Mouse (Mus musculus) MEL (cell line): Measurements from ENCODE around the gene Ccdc57. TPM values are rescaled to one million over a fixed set of nuclear protein-coding genes. Genes with fewer than 3 reads are reported as not detected.

Experiments
- DNase-seq: peaks from one replicate; pipeline ENCODE4 v3.0.0; 2011; ENCODE audit warnings: low read depth, low spot score
- H3K27ac ChIP-seq: 2 replicates; pipeline ENCODE4 v1.5.1; 2012; ENCODE audit warnings: low read depth, mild to moderate bottlenecking, control low read depth, low read length, moderate library complexity; ENCODE audit not compliant: control insufficient read depth
- H3K27me3 ChIP-seq, 2 experiments: fragments of 150-350 bp in 1 of 2; sonication (generic) in 1 of 2; 2 replicates each; pipeline ENCODE4 v1.6.1; 2012; ENCODE audit warnings: low read length in 2 of 2, mild to moderate bottlenecking in 2 of 2, improper control_type of control experiment in 1 of 2, moderate library complexity in 1 of 2; ENCODE audit not compliant: insufficient read depth in 2 of 2, control insufficient read depth in 1 of 2
- H3K36me3 ChIP-seq, 2 experiments: 2 replicates each; pipeline ENCODE4 v1.6.1; 2012 to 2014; ENCODE audit warnings: low read length in 2 of 2, improper control_type of control experiment in 1 of 2, inconsistent platforms in 1 of 2, mild to moderate bottlenecking in 1 of 2; ENCODE audit not compliant: insufficient read depth in 2 of 2, control insufficient read depth in 1 of 2
- H3K4me1 ChIP-seq, 2 experiments: fragments of 150-350 bp in 1 of 2; sonication (generic) in 1 of 2; 2 replicates each; pipeline ENCODE4 v1.6.1; 2012; ENCODE audit warnings: low read length in 2 of 2, improper control_type of control experiment in 1 of 2, mild to moderate bottlenecking in 1 of 2; ENCODE audit not compliant: insufficient read depth in 2 of 2, control insufficient read depth in 1 of 2
- H3K4me3 ChIP-seq, 2 experiments: fragments of 150-350 bp in 1 of 2; sonication (generic) in 1 of 2; 2 replicates each; pipeline ENCODE4 v1.5.1; 2012; ENCODE audit warnings: low read depth in 2 of 2, low read length in 2 of 2, mild to moderate bottlenecking in 2 of 2, moderate library complexity in 2 of 2, control low read depth in 1 of 2, improper control_type of control experiment in 1 of 2; ENCODE audit not compliant: control insufficient read depth in 1 of 2, insufficient read depth in 1 of 2
- H3K79me2 ChIP-seq: 2 replicates; pipeline ENCODE4 v1.6.1; 2012; ENCODE audit warnings: mild to moderate bottlenecking, low read length, moderate library complexity; ENCODE audit not compliant: control insufficient read depth, poor library complexity, insufficient read depth
- H3K9ac ChIP-seq: 2 replicates; pipeline ENCODE4 v1.6.1; 2012; ENCODE audit warnings: low read depth, mild to moderate bottlenecking, control low read depth, low read length, moderate library complexity; ENCODE audit not compliant: control insufficient read depth, poor library complexity, severe bottlenecking
- H3K9me3 ChIP-seq: fragments of 150-350 bp; sonication (generic); replicated peaks from 2 replicates; pipeline ENCODE4 v1.6.1; 2012; ENCODE audit warnings: mild to moderate bottlenecking, low read length, improper control_type of control experiment, moderate library complexity; ENCODE audit not compliant: insufficient read depth
- BHLHE40 ChIP-seq: IDR thresholded peaks from 2 replicates; pipeline ENCODE4 v1.6.1; 2012; ENCODE audit warnings: low read depth, mild to moderate bottlenecking, inconsistent platforms, low read length, improper control_type of control experiment, borderline replicate concordance
- CHD1 ChIP-seq: IDR thresholded peaks from 2 replicates; pipeline ENCODE4 v1.6.1; 2012; ENCODE audit warnings: low read depth, mild to moderate bottlenecking, inconsistent platforms, low read length, improper control_type of control experiment
- CHD2 ChIP-seq: IDR thresholded peaks from 2 replicates; pipeline ENCODE4 v1.6.1; 2011; ENCODE audit warnings: low read length, improper control_type of control experiment
- CTCF ChIP-seq, 3 experiments: IDR thresholded peaks in 2 of 3; conservative IDR thresholded peaks in 1 of 3; 2 replicates each; pipeline ENCODE4 v1.5.1; 2011 to 2012; ENCODE audit warnings: low read length in 3 of 3, low read depth in 2 of 3, mild to moderate bottlenecking in 2 of 3, improper control_type of control experiment in 1 of 3, inconsistent platforms in 1 of 3, mixed read lengths in 1 of 3, moderate library complexity in 1 of 3; ENCODE audit not compliant: control insufficient read depth in 1 of 3, insufficient read depth in 1 of 3, poor library complexity in 1 of 3, severe bottlenecking in 1 of 3
- E2F4 ChIP-seq: IDR thresholded peaks from 2 replicates; pipeline ENCODE4 v1.6.1; 2011; ENCODE audit warnings: low read depth, low read length, improper control_type of control experiment, borderline replicate concordance
- ELF1 ChIP-seq: IDR thresholded peaks from 2 replicates; pipeline ENCODE4 v1.6.1; 2014; ENCODE audit warnings: low read depth, mild to moderate bottlenecking, inconsistent platforms, low read length, improper control_type of control experiment, moderate library complexity
- ETS1 ChIP-seq: IDR thresholded peaks from 2 replicates; pipeline ENCODE4 v1.6.1; 2012; ENCODE audit warnings: low read depth, mild to moderate bottlenecking, inconsistent platforms, low read length, improper control_type of control experiment, moderate library complexity
- GABPA ChIP-seq: IDR thresholded peaks from 2 replicates; pipeline ENCODE4 v1.6.1; 2012; ENCODE audit warnings: low read depth, mild to moderate bottlenecking, inconsistent platforms, low read length, improper control_type of control experiment, moderate library complexity
- JUND ChIP-seq: IDR thresholded peaks from 2 replicates; pipeline ENCODE4 v1.6.1; 2011; ENCODE audit warnings: low read depth, mild to moderate bottlenecking, improper control_type of control experiment, low read length
- MAX ChIP-seq: IDR thresholded peaks from 2 replicates; pipeline ENCODE4 v1.6.1; 2011; ENCODE audit warnings: low read length, improper control_type of control experiment
- MEF2A ChIP-seq: IDR thresholded peaks from 2 replicates; pipeline ENCODE4 v1.6.1; 2014; ENCODE audit warnings: low read depth, mild to moderate bottlenecking, inconsistent platforms, low read length, improper control_type of control experiment; ENCODE audit not compliant: poor library complexity, insufficient replicate concordance, severe bottlenecking; ENCODE audit errors: extremely low read depth
- MXI1 ChIP-seq: IDR thresholded peaks from 2 replicates; pipeline ENCODE4 v1.6.1; 2011; ENCODE audit warnings: mild to moderate bottlenecking, low read depth, low read length, improper control_type of control experiment
- MYC ChIP-seq: IDR thresholded peaks from 2 replicates; pipeline ENCODE4 v1.6.1; 2011; ENCODE audit warnings: low read depth, mild to moderate bottlenecking, low read length, improper control_type of control experiment, moderate library complexity
- NELFE ChIP-seq: IDR thresholded peaks from 2 replicates; pipeline ENCODE4 v1.6.1; 2011; ENCODE audit warnings: low read depth, low read length, improper control_type of control experiment
- POLR2AphosphoS5 ChIP-seq: IDR thresholded peaks from 2 replicates; pipeline ENCODE4 v1.6.1; 2012; ENCODE audit warnings: low read depth, borderline replicate concordance, mild to moderate bottlenecking, inconsistent platforms, low read length, moderate library complexity, mixed read lengths
- RAD21 ChIP-seq: IDR thresholded peaks from 2 replicates; pipeline ENCODE4 v1.6.1; 2011; ENCODE audit warnings: mild to moderate bottlenecking, low read depth, low read length, improper control_type of control experiment
- SIN3A ChIP-seq: IDR thresholded peaks from 2 replicates; pipeline ENCODE4 v1.6.1; 2012; ENCODE audit warnings: low read length, improper control_type of control experiment, inconsistent platforms
- SMC3 ChIP-seq: IDR thresholded peaks from 2 replicates; pipeline ENCODE4 v1.6.1; 2011; ENCODE audit warnings: low read depth, low read length, improper control_type of control experiment
- TAL1 ChIP-seq: IDR thresholded peaks from 2 replicates; pipeline ENCODE4 v1.6.1; 2012; ENCODE audit warnings: mild to moderate bottlenecking, inconsistent platforms, low read length, moderate library complexity, mixed read lengths
- TCF12 ChIP-seq: IDR thresholded peaks from 2 replicates; pipeline ENCODE4 v1.6.1; 2014; ENCODE audit warnings: low read depth, mild to moderate bottlenecking, inconsistent platforms, low read length, improper control_type of control experiment, moderate library complexity
- UBTF ChIP-seq: IDR thresholded peaks from 2 replicates; pipeline ENCODE4 v1.6.1; 2012; ENCODE audit warnings: low read depth, mild to moderate bottlenecking, inconsistent platforms, low read length, improper control_type of control experiment, moderate library complexity, borderline replicate concordance; ENCODE audit not compliant: insufficient read depth
- ZMIZ1 ChIP-seq: IDR thresholded peaks from 2 replicates; pipeline ENCODE4 v1.6.1; 2012; ENCODE audit warnings: low read depth, mild to moderate bottlenecking, inconsistent platforms, low read length, improper control_type of control experiment, moderate library complexity
- ZNF384 ChIP-seq: IDR thresholded peaks from 2 replicates; pipeline ENCODE4 v1.6.1; 2012; ENCODE audit warnings: low read depth, mild to moderate bottlenecking, inconsistent platforms, low read length, improper control_type of control experiment
- polyA plus RNA-seq, 2 experiments: library from polyadenylated mRNA; stranded (reverse) in 1 of 2; unstranded in 1 of 2; fragments of >175 nt in 1 of 2; fragments of >200 nt in 1 of 2; gene quantifications; 2 replicates each; pipeline versions ENCODE4 v1.2.1 to v1.2.4; 2012; ENCODE audit warnings: low replicate concordance in 2 of 2, low read depth in 1 of 2; ENCODE audit not compliant: insufficient read length in 2 of 2, insufficient read depth in 1 of 2, missing spikeins in 1 of 2
- total RNA-seq: library from RNA; depleted of rRNA; stranded (reverse); fragments of 300-350 nt; gene quantifications from 2 replicates; pipeline ENCODE4 v1.2.3, GENCODE M21; 2012

Gene Ccdc57
- total and polyA plus RNA-seq, 3 experiments: 5.3 to 7.4 TPM; not detected in 1

- DNase-seq: no peak
- H3K27ac ChIP-seq: no peak overlapping the region
- no peak for TF ChIP-seq GABPA
- no peak for TF ChIP-seq BHLHE40
- no peak for TF ChIP-seq ETS1
- no peak for TF ChIP-seq TCF12
- TF ChIP-seq ZNF384: no peak
- TF ChIP-seq MXI1: no peak
- TF ChIP-seq CHD2: no peak
- TF ChIP-seq TAL1: no peak
- no peak for TF ChIP-seq SIN3A
- no peak for TF ChIP-seq NELFE
- TF ChIP-seq ELF1: no peak
- TF ChIP-seq JUND: no peak
- no peak for TF ChIP-seq E2F4
- no peak for TF ChIP-seq ZMIZ1
- no peak for TF ChIP-seq SMC3
- no peak for TF ChIP-seq MYC
- TF ChIP-seq CTCF (IDR thresholded peaks at IDR 0.05 in 2 of 3, conservative IDR thresholded peaks at IDR 0.05 in 1 of 3; ENCODE audit: control insufficient read depth in 1 of 3, insufficient read depth in 1 of 3, low read depth in 2 of 3, low read length in 3 of 3, poor library complexity in 1 of 3, severe bottlenecking in 1 of 3): no peak
- no peak for TF ChIP-seq UBTF
- no peak for TF ChIP-seq CHD1
- TF ChIP-seq POLR2AphosphoS5: no peak
- TF ChIP-seq, all 39 proteins: peak for 0
- Histone ChIP-seq H3K4me3 (no peak overlapping the region), H3K9ac (no peak overlapping the region), H3K36me3 (peaks cover 0 to 2% of the 10 kb centered on the region in 2 experiments; a peak in 1 of 4 replicates), H3K27me3 (no peaks in the 10 kb centered on the region), H3K79me2 (no peaks in the 10 kb centered on the region), H3K9me3 (no peaks in the 10 kb centered on the region), H3K4me1 (peaks cover 0 to 7% of the 10 kb centered on the region in 2 experiments; a peak in 1 of 4 replicates)
These were observed 102.7 kb downstream of the Ccdc57 start for GRCm38 (mm10) chr11:120829757-120830532.

- Histone ChIP-seq H3K4me3 (no peak overlapping the region), H3K4me1 (0 out of 4 replicates have a peak, but pooled peaks cover 0 to 7% of the 10 kb centered on the region in 2 experiments), H3K9me3 (no peaks in the 10 kb centered on the region), H3K9ac (no peak overlapping the region), H3K79me2 (peaks cover 7% of the 10 kb centered on the region), H3K27ac (no peak overlapping the region), H3K27me3 (no peaks in the 10 kb centered on the region), H3K36me3 (peaks cover 0 to 2% of the 10 kb centered on the region in 2 experiments; a peak in 1 of 4 replicates)
- no peak for DNase-seq
- no peak for TF ChIP-seq BHLHE40
- TF ChIP-seq SIN3A: no peak
- TF ChIP-seq MAX: no peak
- TF ChIP-seq E2F4: no peak
- no peak for TF ChIP-seq SMC3
- TF ChIP-seq NELFE: no peak
- no peak for TF ChIP-seq GABPA
- TF ChIP-seq RAD21: no peak
- no peak for TF ChIP-seq MEF2A
These were observed 104.3 kb downstream of the Ccdc57 start for GRCm38 (mm10) chr11:120828416-120828815.
